Mouse (Mus musculus) WW6 (cell line): ENCODE data around the gene A930004D18Rik.

Experiments used
- DNase-seq: peaks from one replicate; pipeline ENCODE4 v3.0.0-alpha.2; 2013; ENCODE audit warnings: low read depth, low spot score

The A930004D18Rik gene

DNA sequence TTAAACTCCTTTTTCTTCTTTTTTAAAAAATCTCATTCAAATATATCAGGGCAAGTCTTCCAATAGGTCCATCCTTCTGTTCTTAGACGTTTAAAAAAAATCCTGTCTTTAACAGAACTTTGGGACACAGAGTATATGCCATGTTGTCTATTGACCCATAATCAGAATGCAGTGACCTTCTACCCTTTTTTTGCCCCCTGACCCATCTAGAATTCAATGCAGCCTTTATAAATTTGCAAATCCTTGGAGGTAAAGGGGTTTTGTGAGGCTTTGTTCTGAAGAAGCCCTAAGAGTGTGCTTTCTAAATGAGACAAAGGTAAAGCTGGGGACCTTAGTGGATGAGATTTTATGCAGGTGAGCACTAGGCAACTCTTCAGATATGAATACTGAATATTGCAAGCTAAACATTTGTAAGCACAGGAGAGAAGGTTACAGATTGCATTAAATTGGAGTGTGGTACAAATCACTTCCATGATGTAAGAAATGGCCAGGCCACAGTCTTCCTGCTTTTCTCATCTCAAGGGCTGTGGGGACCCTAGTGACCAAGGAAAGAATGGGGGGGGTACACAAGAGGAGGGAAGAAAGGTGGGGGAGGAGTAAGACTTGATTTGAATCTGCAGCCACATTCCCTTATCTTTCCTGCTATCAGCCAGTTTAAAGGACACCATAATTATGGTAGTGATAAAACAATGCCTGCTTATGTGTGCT, 15.9 kb upstream of the A930004D18Rik start:
- no peak for DNase-seq

DNA sequence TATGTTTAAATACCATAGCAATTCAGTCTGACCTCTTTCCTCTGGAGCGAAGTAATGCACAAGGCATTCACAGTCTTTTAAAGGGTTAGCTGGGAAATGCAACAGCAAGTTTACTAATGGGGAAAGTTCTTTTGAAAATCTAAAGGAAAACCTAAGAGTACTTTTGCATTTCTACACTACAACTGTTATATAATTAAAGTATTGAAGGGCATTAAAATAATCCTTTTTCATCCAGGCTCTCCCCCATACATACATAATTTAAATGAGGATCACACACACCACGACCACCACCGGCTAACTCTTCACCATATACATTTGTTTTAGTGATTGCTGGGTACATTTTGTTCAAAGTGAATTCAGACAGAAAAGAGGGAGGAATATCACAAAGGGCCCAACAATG, 15.0 kb upstream of the A930004D18Rik start:
- no peak for DNase-seq

GRCm38 (mm10) chr2:18051831-18052170, 14.3 kb upstream of the A930004D18Rik start:
- no peak for DNase-seq

DNA sequence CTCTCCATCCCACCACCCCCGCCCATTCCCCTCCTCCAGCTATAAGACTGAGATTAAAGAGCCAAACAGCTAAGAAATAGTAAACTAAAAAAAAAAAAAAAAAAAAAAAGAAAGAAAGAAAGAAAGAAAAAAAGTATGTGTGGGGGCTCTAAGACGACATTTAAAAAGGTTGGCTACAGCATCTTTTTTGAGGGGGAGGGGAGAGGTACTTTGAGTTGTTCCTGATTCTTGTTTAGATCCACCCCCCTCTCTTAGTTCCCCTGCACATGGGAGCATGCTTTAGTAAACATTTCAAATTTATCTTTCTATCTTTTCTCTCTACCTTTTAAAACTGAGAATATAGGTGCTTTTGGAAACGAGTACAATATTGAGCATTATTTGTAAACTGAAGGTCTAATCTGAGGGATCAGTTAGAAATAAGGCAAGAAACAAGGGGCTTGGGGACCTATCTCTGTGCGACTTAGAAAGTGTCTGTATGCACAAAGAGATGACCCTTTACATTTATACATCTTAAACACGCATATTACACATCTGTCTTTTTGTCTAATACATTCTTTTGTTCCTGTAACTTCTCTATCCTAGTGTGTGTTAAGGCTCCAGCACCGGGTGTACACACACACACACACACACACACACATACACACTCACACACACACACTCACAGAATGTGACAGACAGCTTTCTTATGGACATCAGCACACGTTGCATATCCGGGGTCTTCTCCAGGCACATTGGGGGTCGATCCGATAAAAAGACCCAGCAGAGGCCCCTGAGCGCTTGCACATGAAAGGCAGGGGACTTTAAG, 13.7 kb upstream of the A930004D18Rik start:
- no peak for DNase-seq

DNA sequence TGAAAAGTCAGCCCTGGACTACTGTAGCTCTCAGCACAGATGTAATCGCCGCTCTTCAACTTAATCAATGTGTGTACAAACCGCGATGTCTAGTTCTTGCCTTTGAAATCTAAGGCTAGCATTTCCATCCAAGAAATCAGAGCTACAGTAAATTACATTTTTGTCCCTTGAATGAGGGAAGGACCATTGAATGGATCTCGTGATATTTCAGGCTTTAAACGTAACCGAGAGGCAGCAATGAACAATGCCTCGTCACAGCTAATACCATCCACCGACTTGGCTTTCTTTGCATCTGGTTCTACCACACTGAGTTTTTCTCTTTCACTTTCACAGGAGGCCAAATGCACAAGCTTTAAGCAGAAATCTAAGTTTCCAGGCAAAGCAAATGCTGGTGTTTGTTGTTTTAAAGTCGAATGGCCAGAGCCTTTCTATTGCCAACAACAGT, 13.0 kb upstream of the A930004D18Rik start:
- no peak for DNase-seq

GRCm38 (mm10) chr2:18050018-18050417, 12.5 kb upstream of the A930004D18Rik start:
- no peak for DNase-seq

- no peak for DNase-seq
Observed at GRCm38 (mm10) chr2:18049279-18049821, 11.8 kb upstream of the A930004D18Rik start.

GRCm38 (mm10) chr2:18048453-18049075, 11.0 kb upstream of the A930004D18Rik start, which contains the start of gene Skida1:
Skida1 (minus strand) TSS chr2:18049051.
- DNase-seq, result no peak

- no peak for DNase-seq
Observed at GRCm38 (mm10) chr2:18047646-18048452, 10.3 kb upstream of the A930004D18Rik start.

DNA sequence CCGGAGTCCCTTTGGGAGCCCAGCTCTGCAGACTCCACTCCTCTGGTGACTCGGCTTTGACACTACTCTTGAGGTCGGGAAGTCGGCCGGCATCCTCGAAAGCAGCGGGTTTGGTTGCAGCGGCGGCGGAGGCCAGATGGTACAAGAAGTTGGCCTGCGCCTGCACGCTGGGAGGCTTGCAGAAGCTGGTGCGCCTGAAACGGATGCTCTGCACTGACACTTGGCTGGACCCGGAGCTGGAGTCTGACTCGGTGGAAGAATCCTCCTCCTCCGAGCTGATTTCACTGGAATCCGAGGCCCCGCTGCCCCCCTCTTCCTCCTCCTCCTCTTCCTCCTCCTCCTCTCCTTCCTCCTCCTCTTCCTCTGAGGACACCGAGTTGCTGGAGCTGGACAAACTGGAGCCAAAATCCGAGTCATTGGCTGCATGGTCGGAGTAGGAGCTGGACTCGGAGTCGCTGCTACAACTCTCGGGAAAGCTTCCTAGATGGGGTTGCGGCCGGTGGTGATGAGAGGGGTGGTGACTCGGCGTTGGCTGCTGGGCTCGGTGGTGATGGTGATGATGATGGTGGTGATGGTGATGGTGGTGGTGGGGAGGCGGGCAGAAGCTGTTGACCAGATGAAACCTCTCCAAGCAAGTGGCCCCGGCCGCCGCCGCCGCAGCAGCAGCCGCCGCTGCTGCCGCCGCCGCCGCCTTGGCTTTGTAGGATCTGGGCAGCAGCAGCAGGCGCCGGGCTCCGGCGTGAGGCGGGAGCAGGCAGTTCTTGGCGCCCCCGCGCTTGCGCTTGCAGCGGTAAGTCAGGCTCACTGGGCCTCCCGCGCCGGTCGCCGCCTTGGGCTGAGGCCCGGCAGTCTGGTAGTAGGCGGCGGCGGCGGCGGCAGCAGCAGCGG, 9.5 kb upstream of the A930004D18Rik start:
- no peak for DNase-seq

DNA sequence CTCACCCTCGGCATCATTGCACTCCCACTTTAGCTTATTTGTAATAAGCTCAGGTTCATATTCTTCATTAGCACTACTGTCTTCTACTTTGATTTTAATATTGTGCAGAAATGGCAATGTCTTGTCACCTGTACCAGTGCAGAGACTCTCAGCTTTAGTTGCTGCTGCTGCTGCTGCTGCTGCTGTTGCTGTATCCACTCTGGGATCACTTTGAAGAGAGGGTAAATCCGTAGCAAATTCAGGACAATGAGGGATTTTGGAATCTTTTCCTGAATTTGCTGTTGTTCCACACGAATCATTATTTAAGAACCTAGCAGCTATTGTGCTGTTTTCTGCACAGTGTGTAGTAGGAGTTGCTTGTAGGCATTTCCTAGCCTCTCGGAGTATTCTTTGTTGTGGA, 8.6 kb upstream of the A930004D18Rik start:
- no peak for DNase-seq

- DNase-seq, result no peak
Observed at GRCm38 (mm10) chr2:18045781-18046181, 8.2 kb upstream of the A930004D18Rik start.

- no peak for DNase-seq
Observed at GRCm38 (mm10) chr2:18045143-18045780, 7.7 kb upstream of the A930004D18Rik start.

DNA sequence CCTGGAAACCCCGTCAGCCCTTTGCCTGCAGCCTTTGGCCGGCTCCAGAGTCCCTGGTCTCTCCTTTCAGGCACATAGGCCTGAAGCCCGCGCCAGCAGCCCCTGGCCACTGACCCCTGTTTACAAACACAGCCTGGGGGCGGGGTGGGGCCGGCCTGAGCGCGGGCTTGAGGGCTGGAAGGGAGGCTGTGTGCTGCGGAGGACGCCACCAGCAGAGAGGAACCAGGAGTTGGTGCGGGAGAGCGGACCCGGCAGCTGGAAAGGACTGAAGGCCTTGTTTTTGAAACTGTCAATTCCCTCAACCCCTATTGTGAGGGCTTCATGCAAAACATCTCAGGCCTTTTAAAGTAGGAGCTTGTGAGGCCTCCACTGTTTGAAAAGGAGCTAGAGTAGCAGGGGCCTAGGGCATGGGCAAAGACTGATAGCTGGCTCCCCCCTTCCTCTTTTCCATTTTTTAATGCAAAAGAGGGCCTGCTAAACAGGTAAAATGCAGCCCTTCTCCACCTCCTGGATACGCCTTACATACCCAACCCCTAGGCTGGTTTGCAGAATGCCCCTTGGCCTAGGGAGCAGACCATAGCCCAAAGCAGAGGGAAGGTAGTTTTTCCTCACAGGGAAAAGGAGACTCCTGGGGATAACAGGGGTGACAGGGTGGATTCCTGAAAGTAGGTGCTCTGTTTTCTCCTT, 3.8 kb upstream of the A930004D18Rik start:
- DNase-seq, result no peak

- no peak for DNase-seq
Observed at GRCm38 (mm10) chr2:18040347-18041160, 3.0 kb upstream of the A930004D18Rik start.

DNA sequence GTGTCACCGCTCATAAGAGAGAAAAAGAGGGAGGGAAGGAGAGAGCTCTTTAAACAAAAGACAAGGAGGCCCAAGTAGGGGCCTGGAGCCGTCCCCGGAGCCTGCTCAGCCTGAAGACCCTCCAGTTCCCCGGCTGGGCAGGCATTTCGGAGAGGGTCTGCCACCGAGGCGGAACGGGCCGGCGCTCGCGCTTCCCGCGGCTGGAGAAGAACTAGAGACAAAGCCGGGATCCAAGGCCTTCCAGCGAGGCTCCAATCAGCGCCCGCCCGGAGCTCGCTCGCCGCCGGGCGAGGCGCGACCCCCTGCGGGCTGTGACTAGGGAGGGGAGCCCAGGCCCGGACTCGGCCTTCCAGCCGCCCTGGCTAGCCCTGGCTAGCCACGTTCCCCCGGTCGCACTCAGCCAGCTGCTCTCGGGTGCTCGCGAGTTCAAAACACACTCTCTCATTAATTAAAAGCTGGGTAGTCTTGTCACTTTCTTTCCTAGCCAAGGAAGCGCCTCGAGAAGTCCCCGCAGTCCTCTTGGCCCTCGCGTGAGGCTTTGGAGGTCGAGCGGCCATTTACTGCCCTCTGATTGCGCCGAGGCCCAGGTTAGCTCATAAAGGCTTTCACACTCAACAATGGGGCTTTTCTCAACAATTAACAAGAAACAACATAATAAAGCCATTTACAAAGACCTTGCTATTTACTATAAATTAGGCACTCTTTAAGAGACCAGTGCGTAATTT, 2.2 kb upstream of the A930004D18Rik start:
- DNase-seq, result no peak

DNA sequence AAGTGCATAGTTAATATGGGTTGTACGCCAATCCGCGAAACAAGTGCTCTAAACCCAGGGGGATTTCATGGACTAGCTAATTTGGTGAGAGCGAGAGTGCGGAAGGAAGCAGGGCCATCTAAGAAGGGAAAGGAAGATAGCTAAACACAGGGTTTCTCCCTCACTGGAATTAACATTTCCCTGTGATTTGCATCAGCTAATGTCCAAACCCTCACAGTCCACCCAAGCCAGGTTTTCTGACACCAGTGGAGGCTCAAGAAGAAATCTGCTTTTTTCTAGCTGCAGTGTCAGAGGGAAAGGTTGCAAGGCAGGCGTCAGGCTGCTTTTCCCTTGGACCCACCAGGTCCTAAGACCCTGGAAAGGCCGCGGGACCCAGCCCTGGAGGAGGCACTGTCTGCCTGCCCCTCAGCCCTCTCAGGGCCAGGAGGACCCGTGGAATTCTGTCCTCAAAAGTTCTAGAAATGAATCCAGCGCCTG, 1.4 kb upstream of the A930004D18Rik start:
- DNase-seq, result no peak
